Mouse (Mus musculus) CD4-positive, CD25-positive, alpha-beta regulatory T cell, adult 4 months (primary cell): ENCODE data around the gene Ppp3ca. TPM values are rescaled to one million over a fixed set of nuclear protein-coding genes. Genes with fewer than 3 reads are reported as not detected.

ENCODE experiments used
- ATAC-seq: one replicate; pipeline ENCODE4 v1.8.0; 2017
- polyA plus RNA-seq, 2 experiments: library from polyadenylated mRNA; unstranded; fragments of 100-300 nt; shearing (Covaris generic); gene quantifications; one replicate each; pipeline ENCODE4 v1.2.1; 2017

Gene Ppp3ca
- polyA plus RNA-seq, 2 experiments from 2014 or later, result 17.9 to 31.8 TPM

DNA sequence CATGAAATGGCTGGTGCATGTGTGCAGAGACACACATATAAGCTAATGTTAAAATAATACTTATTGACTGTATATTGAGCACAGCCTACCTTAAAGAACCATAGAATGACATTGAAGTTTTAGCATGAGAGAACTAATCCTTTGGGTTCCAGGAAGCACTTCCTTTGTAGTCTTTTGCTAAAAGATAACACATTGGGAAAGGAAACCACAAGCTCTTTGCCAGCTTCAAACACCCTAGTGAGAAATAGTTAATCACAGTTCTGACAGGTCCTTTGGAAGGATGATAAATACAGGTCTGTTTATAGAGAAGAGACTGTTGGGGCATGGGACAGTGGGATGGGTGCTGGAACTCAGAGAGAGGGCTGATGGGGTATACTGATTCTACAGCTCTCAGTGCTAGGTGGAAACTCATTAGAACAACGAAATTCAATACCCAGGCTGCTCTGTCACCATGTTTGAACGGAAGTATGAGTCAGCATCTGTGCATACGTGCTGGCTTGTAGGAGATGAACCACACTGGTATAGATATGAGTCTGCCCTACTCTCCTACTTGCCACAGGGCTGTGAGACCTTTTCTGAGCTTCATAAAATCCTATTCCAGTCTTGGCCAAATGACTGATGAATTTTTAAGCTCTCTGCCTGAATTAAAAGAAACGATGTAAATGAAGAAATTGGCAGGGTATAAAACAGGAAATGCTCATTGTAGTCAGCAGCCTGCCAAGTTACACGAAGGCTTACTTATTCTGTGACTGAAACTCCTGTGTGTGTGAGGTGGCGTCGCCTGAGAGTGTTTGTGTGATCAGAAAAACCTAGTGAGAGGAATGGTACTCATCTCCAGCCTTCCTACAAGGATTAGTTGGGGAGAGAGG, 271.0 kb downstream of the Ppp3ca start:
- ATAC-seq, result peak; percentile 97

DNA sequence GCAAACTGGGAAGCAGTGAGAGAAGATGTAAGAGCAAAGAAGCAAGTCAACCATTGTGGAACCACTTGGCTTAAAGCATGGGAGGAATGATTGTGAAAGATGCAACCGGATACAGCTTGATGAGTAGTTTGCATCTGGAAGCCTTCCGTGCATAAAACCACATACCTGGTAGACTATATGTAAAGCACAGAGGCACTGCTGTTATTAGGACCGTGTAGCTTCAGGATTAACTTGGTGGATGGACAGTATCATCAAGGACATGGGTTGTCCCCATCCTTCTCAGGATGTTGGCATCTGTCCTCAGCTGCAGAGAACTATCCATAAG, 271.6 kb downstream of the Ppp3ca start:
- no peak for ATAC-seq

DNA sequence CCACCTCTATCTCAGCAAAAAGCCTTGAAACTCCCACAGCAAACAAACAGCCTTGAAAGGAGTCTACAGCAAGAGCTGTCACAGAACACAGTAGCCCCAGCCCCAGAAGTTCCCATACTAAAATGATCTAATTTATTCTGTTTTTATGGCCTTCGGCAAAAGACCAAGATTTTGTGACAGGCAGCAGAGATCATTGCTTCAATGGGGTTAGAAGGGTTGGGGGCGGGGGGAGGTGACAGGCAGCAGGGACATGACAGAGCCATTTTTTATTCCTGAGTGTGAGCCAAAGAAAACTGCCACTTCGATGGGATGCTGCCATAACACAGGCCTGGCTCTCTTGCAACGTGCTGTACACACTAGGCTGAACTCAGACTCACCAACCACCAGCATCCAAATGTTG, 275.6 kb downstream of the Ppp3ca start:
- no peak for ATAC-seq

DNA sequence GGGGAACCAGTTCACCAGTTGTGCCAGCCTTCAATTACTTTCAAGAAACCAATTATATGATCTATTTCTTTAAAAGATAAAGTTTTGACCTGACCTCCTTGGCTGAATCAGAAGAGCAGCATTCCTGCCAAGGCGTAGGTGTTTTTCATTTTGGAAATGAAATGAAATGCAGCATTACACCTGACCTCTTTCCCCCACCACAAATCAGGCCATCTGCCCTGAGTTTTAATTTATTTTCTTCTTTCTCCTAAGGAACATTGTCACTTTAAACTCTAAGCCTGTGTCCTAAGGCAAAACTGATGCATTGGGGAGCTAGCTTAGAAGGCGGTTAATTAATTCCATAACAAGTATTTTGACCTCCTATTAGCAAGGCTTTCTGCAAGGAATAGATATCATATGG, 276.7 kb downstream of the Ppp3ca start:
- ATAC-seq, result no peak

DNA sequence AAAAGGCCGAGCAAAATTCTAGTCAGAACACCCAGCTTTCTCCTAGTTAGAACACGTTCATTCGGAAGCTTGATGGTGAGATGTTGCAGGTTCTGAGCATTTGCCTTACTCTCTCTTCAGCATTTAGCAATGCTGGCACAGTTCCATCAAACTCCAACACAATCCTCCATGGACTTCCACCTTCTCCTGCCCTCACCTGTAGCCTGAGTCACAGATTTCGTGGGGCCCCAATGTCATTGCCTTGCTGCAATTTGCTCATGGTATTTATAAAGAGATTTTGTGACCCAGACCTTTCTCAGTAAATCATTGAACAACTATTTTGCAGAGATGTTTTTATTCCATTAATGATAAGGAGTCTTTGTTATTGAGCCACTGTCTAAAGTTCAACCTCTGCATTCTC, 278.2 kb downstream of the Ppp3ca start:
- ATAC-seq, result no peak

DNA sequence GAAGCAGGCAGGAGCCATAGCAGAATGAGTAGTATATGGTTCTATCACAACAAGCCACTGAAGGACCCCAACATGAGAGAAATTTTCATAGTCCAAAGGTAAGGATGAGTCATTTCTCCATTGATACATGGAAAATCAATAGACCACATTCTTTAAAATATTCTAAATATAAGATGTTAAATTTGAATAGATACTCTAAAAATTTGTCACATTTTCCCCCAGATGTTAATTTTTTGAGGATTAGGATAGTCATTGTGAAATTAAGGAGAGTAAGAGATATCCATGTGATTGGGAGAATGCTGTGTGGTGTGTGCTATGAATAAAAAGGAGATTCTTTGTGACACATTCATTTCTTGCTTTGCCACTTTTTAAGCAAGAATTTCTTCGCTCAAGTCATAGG, 281.9 kb downstream of the Ppp3ca start:
- no peak for ATAC-seq

DNA sequence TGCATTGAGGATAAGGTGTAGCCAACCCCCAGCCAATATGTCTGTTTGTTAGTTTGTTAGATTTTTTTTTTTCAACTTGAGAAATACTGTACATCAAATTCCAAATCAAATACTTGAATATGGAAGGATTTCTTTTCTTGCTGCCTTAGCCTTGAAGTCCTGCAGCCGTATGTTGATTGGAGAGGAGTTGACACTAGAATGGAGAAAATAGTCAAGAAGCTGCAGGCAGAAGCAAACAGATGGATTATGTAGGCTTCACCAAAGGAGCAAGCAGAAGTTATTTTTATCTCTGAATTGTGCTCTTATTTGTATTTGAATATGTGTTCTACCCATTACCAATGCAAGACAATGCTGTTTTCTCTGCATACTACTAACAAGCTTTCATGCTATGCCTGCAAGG, 282.9 kb downstream of the Ppp3ca start:
- no peak for ATAC-seq

DNA sequence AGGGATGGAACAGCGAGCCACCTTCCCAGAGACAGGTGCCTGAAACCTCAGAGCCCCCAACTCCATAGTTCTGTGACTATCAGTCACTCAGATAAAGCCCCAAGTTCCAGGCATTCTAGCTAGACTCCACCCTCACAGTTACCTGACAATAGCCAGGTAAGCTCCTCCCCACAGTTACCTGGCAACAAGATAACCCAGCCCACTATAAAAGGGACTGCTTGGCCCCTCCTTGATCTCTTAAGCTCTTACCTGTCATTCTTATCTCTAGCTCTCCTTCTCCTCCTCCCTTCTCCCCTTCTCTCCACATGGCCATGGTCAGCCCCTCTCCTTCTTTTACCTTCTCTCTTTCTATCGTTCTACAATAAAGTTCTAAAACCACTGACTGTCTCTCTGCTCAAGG, 285.1 kb downstream of the Ppp3ca start:
- ATAC-seq, result no peak

DNA sequence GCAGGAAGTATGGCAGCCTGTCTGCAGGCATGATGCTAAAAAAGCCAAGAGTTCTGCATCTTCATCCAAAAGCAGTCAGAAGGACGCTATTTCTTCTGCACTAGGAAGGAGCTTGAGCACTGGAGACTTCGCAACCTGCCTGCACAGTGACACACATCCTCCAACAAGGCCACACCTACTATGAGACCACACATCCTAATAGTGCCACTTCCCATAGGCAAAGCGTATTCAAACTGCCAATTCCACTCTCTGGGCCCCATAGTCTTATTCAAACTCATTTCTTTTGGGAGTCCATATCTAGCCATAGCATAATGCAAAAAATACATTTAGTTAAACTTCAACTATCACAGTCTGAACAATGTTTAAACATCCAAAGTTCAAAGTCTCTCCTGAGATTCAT, 290.4 kb downstream of the Ppp3ca start:
- no peak for ATAC-seq

DNA sequence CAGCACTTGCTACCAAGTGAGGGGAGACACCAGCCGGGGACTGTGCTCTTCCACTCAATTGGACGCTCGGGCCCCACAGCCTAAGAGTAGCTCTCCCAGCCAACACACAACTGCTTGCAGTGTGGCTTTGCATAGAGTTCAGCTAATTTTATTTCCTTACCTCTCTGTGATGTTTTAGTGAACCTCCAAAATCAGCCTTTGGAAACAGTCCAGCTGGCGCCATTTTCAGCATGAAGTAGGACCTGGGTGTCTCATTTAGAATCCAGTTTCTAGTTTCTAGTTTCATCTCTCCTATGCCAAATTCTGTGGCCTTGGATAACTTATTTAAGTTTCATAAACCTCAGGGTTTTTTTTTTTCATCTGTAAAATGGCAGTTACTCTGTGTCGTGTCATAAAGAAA, 296.9 kb downstream of the Ppp3ca start:
- ATAC-seq, result no peak

DNA sequence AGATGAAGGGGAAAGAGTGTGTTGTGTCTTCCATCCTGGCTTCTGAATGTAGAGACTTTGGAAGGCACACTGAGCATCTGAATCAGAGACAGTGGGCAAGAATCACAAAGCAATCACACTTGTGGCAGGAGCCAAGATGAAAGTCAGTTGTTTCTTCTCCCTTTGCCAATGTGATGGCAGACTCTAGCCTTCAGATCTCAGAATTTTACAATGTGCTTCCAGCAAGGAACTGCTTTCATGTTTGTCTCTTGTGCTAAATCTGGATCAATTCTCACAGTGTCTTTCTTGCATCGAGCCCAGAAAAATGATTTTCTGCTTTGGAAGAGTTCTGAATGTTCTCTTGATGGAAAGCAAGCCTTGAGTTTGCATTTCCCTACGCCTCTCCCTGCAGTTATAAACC, 297.6 kb downstream of the Ppp3ca start:
- ATAC-seq, result no peak

DNA sequence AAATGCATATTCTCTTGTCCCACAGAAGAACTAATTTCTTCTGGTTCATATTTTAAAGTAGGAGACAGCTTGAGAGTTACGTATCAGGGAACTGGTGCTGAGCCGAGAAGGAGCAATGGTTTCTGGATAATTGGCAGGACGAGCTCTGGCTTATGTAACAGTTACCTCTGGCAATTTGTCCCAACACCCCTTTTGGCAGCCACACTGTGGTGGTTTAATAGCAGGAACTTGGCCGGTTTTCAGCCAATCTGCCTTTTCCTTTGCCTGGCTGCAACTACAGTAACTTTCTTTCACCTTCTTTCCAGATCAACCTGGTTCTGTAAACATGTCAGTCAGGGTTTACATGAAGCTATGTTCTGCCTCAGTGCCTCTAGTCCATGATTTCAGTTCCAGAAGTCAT, 299.9 kb downstream of the Ppp3ca start:
- no peak for ATAC-seq

DNA sequence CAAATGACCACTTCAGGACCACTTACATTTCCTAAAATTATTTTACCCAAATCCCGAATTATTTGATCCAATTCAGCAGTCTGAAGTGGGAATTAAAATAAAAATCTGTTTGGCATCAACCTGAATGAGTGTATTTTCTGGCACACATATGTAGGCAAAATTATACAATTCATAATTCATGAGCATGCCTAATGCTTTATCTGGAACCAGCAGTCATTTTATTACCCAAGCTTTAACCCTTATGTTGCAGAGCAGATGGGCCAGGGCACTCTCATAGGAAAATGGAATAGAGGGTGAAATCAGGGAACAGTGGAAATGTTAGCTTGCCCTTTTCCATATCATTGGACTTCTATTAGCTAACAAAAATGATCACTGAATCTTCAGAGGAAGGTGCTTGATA, 307.9 kb downstream of the Ppp3ca start:
- no peak for ATAC-seq

DNA sequence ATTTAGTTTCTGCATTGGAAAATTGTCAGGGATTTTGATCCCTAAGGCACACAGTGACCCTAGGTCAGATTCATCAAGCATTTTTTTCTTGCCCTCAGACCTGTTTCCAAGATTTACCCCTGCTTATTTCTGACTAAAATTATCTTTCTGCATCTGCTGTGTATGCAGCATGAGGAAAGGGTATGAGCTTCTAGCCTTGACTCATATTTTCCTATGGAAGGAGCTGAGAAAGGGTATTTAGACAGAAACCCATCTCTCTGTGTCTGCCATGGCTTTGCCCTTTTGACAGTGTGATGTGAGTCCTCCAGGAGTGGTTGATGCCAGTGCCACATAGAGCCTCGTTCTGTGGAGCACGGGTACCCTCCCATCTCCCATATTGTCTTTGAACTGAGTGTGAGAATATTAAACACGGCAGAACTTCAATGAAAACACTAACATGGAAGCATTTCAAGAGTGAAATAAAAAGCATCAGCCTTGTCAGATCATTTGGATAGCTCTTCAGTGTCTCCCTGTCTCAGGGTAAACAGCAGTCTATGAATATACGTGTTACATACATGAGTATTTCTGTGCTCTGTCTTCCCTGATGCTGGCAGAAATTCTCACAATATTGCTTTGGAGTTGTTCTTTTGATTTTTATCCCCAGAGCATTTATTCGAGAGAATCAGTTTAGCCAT, 311.1 kb downstream of the Ppp3ca start:
- ATAC-seq, result no peak

DNA sequence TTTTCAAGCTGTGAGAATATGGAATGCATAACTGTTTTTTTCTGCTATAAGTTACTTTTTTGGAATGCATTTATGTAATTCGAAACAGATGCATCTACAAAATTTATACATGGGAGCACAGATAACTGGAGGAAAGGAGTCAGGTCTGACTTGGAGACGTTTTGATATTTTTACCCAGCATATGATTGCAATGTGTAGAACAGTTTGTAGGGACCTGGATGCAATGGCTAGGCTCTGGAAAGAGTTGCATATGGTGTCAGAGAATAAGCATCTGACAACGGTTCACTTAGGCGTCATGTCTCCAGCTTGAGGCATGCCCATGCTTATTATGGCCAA, 311.6 kb downstream of the Ppp3ca start:
- no peak for ATAC-seq

DNA sequence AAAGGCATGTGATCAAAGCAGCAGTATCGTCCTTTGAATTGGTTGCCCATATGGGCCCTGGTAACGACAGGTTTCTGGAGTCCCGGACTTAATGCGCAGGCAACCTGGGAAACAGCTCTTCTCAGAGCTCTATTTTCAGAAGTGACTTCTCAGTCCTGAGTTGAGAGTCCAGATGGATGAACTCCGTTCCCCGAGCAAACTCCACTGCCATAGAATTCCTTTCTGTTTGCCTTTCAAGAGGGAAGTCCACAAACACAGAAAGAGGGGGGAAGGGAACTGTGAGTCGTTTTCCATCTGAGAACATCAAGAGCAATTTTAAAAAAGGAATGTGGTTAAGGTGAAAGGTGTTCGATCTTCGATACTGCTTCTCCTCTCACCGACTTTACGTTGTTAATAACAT, 312.1 kb downstream of the Ppp3ca start:
- no peak for ATAC-seq

DNA sequence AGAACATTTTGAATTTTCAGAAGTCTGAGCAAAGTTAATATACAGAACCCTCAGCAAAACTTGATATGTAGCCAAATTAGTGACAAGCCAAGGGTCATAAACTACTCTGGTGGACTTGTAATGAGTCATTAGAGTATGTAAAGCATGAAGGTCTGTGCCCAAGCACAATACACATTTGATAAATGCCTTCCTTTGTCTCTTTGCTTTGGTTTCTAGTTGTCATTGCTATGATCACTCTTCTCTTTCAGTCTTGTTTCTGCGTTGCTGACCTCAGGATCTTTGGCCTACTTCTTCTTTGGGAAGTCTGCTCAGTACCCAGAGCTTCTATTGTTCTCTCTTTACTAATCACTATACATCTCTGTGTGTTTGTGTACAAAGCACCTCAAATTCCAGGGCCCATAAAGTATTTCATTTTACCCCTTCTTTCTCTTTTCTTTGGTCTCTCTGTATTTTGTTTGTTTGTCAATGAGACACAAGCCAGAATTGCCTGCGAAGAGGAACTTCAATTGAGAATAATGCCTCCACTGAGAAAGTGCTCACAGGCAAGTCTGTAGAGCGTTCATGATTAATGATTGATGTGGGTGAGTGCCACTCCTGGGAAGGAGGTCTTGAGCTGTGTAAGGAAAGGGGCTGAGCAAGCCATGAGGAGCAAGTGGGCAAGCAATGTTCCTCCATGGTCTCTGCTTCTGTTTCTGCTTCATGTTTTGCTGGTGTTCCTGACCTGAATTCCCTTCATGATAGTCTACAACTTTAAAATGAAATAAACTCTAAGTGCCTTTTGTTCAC, 316.4 kb downstream of the Ppp3ca start:
- ATAC-seq, result no peak
